Mouse (Mus musculus) forebrain, embryonic 12.5 days (tissue): ENCODE data around the gene F8a. TPM values are rescaled to one million over a fixed set of nuclear protein-coding genes. Genes with fewer than 3 reads are reported as not detected.
"Not testable (repeated sequence)": the region's sequence is repeated elsewhere in the genome, so short reads cannot be mapped to it uniquely, and the experiment has no call there.

ENCODE experiments used
- ATAC-seq: fragments of 200-750 bp; cut with Nextera tagmentation; 2 replicates; pipeline ENCODE4 v1.8.0; 2017; ENCODE audit warnings: moderate TSS enrichment; ENCODE audit not compliant: low FRiP score
- H3K27ac ChIP-seq: fragments of 300-500 bp; sonication (generic); 2 replicates; pipeline ENCODE4 v1.5.1; 2016; ENCODE audit warnings: mild to moderate bottlenecking
- H3K27me3 ChIP-seq: fragments of 300-500 bp; sonication (generic); 2 replicates; pipeline ENCODE4 v1.6.1; 2016; ENCODE audit warnings: mild to moderate bottlenecking
- H3K36me3 ChIP-seq: fragments of 300-500 bp; sonication (generic); replicated peaks from 2 replicates; pipeline ENCODE4 v1.6.1; 2016; ENCODE audit warnings: mild to moderate bottlenecking
- H3K4me1 ChIP-seq: fragments of 300-500 bp; sonication (generic); 2 replicates; pipeline ENCODE4 v1.6.1; 2016
- H3K4me2 ChIP-seq: fragments of 300-500 bp; sonication (generic); 2 replicates; pipeline ENCODE4 v1.6.1; 2016; ENCODE audit warnings: mild to moderate bottlenecking, moderate library complexity
- H3K4me3 ChIP-seq: fragments of 300-500 bp; sonication (generic); replicated peaks from 2 replicates; pipeline ENCODE4 v1.5.1; 2016; ENCODE audit warnings: mild to moderate bottlenecking
- H3K9ac ChIP-seq: fragments of 300-500 bp; sonication (generic); 2 replicates; pipeline ENCODE4 v1.6.1; 2016; ENCODE audit warnings: mild to moderate bottlenecking
- H3K9me3 ChIP-seq: fragments of 300-500 bp; sonication (generic); 2 replicates; pipeline ENCODE4 v1.6.1; 2016
- WGBS: fragments of 180-500 bp; shearing (Covaris S2); methylation state at CpG from one replicate; pipeline ENCODE4 v1.1.7; 2016; 5-methylcytosine and 5-hydroxymethylcytosine counted together
- polyA plus RNA-seq: library from polyadenylated mRNA; unstranded; fragments of >200 nt; fragmentation: Nextera tagmentation; extraction: Ambion mirVana; gene quantifications from 2 replicates; pipeline ENCODE4 v1.2.1, GENCODE M21; 2016

Gene F8a
- polyA plus RNA-seq = 20.5 and 22.5 TPM in 2 replicates

- H3K4me1 ChIP-seq = peaks cover 5% of the 10 kb centered on the region; the same call in 1 of the 2 replicates
- 14% methylated on average over 37 of the region's 39 CpGs for WGBS
- peak within 1 kb of the TSS; percentile 64 for H3K4me3 ChIP-seq
- peak within 1 kb of the TSS; percentile 71 for H3K9ac ChIP-seq
- peak within 1 kb of the TSS; percentile 78 for H3K4me2 ChIP-seq
- ATAC-seq = peak; percentile 94
- H3K36me3 ChIP-seq = no peaks in the 10 kb centered on the region
- peak within 1 kb of the TSS; percentile 95 for H3K27ac ChIP-seq
- H3K27me3 ChIP-seq = peaks cover 5% of the 10 kb centered on the region; the same call in 1 of the 2 replicates
- H3K9me3 ChIP-seq = no peaks in the 10 kb centered on the region
Observed at GRCm38 (mm10) chrX:73227914-73228605, at the start of gene F8a. Gene F8a (plus strand): TSS chrX:73228291.

- not testable (repeated sequence) for H3K4me3 ChIP-seq, H3K4me2 ChIP-seq, H3K36me3 ChIP-seq, H3K9me3 ChIP-seq, ATAC-seq, H3K9ac ChIP-seq, H3K27ac ChIP-seq, H3K27me3 ChIP-seq, H3K4me1 ChIP-seq
- WGBS = 74% methylated on average over 11 of the region's 12 CpGs
Observed at GRCm38 (mm10) chrX:73191934-73192333, 36.2 kb upstream of the F8a start, which contains the start of gene Xlr3b. Gene Xlr3b (plus strand): TSS chrX:73192207.

DNA sequence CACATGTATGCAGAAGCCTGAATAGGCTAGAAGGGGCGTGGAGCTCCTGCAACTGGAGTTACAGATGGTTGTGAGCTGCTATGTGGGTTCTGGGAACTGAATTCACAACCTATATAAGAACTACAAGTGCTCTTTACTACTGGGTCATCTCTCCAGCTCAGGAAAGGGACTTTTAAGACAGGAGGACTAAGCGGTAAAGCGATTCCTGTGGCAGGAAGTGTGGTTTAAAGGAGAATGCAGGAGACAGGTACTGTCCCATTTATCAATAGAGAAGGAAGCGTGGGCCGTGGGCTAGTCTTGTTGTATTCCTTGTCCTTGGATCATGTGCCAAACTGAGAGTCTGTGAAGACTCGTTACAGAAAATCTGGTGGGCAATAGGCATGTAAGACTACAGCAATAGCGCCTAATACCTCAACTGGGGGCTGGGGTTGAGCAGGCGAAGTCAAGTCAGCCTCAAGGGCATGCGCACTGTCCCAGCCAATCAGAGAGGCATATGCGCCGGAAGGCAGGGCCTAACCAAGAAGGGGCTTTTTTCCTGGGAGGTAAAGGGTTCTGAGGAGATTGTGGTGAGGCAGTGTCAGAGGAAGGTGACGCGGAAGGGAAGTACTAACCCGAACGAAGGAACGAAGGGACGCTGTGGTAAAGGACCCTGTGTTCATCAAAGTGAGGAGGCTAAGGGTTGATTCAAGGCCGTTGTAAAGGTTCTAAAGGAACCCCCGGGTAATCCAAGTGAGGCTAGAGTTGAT is 14.1 kb upstream of the F8a start, which contains the start of gene Xlr4b:
Gene Xlr4b, plus strand, starts transcription at position 515 of the 746 bp plus-strand sequence.
- H3K9ac ChIP-seq, H3K36me3 ChIP-seq, H3K4me3 ChIP-seq, H3K27ac ChIP-seq, H3K9me3 ChIP-seq, H3K27me3 ChIP-seq, ATAC-seq, H3K4me2 ChIP-seq, H3K4me1 ChIP-seq: not testable (repeated sequence)
- WGBS = 84% methylated on average over 19 of the region's 19 CpGs

- no peak overlapping the region for H3K4me2 ChIP-seq
- no peaks in the 10 kb centered on the region for H3K9me3 ChIP-seq
- peaks cover 5% of the 10 kb centered on the region; the same call in 1 of the 2 replicates for H3K27me3 ChIP-seq
- ATAC-seq = no peak
- H3K4me1 ChIP-seq = peaks cover 5% of the 10 kb centered on the region; the same call in 1 of the 2 replicates
- 42% methylated on average over 1 of the region's 1 CpGs for WGBS
- no peak overlapping the region for H3K4me3 ChIP-seq
- H3K9ac ChIP-seq = no peak overlapping the region
- no peaks in the 10 kb centered on the region for H3K36me3 ChIP-seq
- H3K27ac ChIP-seq = no peak overlapping the region
Observed at GRCm38 (mm10) chrX:73225365-73225764, 2.7 kb upstream of the F8a start.

DNA sequence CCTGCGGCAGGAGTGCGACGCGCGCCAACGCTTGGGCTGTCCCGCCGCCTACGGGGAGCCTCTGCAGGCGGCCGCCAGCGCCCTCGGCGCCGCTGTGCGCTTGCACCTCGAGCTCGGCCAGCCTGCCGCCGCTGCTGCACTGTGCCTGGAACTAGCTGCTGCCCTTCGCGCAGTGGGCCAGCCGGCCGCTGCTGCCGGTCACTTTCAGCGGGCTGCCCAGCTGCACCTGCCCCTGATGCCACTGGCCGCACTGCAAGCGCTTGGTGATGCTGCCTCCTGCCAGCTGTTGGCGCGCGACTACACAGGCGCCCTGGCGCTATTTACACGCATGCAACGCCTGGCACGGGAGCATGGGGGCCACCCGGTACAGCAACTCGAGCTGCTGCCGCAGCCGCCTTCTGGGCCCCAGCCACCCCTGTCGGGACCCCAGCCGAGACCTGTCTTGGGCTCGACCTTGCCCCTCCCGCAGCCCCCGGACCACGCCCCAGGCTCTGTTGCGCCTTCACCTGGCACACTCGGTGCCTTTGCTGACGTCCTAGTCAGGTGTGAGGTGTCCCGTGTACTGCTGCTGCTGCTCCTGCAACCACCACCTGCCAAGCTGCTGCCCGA is 619 bp downstream of the F8a start:
- ATAC-seq = peak; percentile 62
- Histone ChIP-seq H3K4me2 (peak overlapping the region; percentile 78), H3K27ac (peak overlapping the region; percentile 95), H3K27me3 (peaks cover 5% of the 10 kb centered on the region; the same call in 1 of the 2 replicates), H3K9me3 (no peaks in the 10 kb centered on the region), H3K4me3 (peak overlapping the region; percentile 64), H3K36me3 (no peaks in the 10 kb centered on the region), H3K9ac (peak overlapping the region; percentile 71), H3K4me1 (peaks cover 5% of the 10 kb centered on the region; the same call in 1 of the 2 replicates)
- 16% methylated on average over 42 of the region's 51 CpGs for WGBS

DNA sequence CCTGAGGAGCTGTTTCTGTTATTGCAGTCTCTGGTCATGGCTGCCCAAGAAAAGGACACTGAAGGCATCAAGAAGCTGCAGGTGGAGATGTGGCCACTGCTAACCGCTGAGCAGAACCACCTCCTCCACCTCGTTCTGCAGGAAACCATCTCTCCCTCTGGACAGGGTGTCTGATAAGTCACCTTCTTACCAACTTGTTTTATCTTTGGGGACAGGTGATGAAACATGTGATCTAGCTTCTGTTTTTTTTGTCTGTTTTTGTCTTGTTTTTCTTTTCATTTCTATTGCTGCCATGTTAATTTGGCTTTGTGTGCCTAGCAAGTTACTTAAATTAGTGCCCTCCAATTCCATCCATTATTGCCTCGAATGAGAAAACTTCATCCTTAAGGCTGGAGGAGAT is 1.2 kb downstream of the F8a start:
- H3K9ac ChIP-seq = peak overlapping the region; percentile 71
- peak overlapping the region; percentile 64 for H3K4me3 ChIP-seq
- H3K36me3 ChIP-seq = no peaks in the 10 kb centered on the region
- H3K4me2 ChIP-seq = peak overlapping the region; percentile 78
- peaks cover 5% of the 10 kb centered on the region; the same call in 1 of the 2 replicates for H3K27me3 ChIP-seq
- H3K4me1 ChIP-seq = peaks cover 5% of the 10 kb centered on the region; the same call in 1 of the 2 replicates
- 39% methylated on average over 3 of the region's 3 CpGs for WGBS
- no peaks in the 10 kb centered on the region for H3K9me3 ChIP-seq
- H3K27ac ChIP-seq = peak overlapping the region; percentile 95; the same call in 1 of the 2 replicates
- ATAC-seq = no peak

GRCm38 (mm10) chrX:73242821-73243325 is 14.8 kb downstream of the F8a start, which contains the start of gene Xlr4c:
Gene Xlr4c (minus strand): TSS chrX:73243130.
- not testable (repeated sequence) for H3K36me3 ChIP-seq, H3K9ac ChIP-seq, H3K4me2 ChIP-seq, H3K27ac ChIP-seq, H3K4me1 ChIP-seq, ATAC-seq, H3K4me3 ChIP-seq, H3K9me3 ChIP-seq, H3K27me3 ChIP-seq
- WGBS = 88% methylated on average over 13 of the region's 14 CpGs

GRCm38 (mm10) chrX:73262428-73262827 is 34.3 kb downstream of the F8a start:
- H3K27me3 ChIP-seq, ATAC-seq, H3K36me3 ChIP-seq, H3K27ac ChIP-seq, H3K4me2 ChIP-seq, H3K9me3 ChIP-seq, H3K4me1 ChIP-seq, H3K9ac ChIP-seq, H3K4me3 ChIP-seq: not testable (repeated sequence)
- 70% methylated on average over 1 of the region's 2 CpGs for WGBS

DNA sequence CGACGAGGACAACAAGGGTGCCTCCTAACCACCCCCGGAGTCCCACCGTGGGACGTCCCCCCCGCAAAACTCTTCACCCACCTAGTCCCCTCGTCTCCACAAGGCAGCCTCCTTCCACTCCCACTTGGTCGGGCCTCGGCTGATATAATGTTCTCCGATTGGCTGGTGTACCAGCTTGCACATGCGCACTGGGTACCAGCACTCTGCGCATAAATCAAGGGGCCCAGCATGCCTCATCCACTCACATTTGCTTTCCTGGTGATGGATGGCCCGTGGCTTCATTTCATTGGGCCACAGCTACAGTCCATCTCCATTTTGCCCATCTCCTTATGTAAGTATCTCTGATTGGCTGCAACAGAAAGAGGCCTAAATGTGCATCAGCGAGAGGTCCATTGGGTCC is 37.2 kb downstream of the F8a start, which contains the start of gene Xlr3c:
Gene Xlr3c, minus strand, starts transcription at position 121 of the 400 bp plus-strand sequence.
- H3K9me3 ChIP-seq, H3K27me3 ChIP-seq, ATAC-seq, H3K4me1 ChIP-seq, H3K9ac ChIP-seq, H3K36me3 ChIP-seq, H3K4me3 ChIP-seq, H3K4me2 ChIP-seq, H3K27ac ChIP-seq: not testable (repeated sequence)
- WGBS = 89% methylated on average over 14 of the region's 14 CpGs

Other genes with a start within 250 kb of the F8a start
- gene Zfp185, start 241.0 kb upstream of the F8a start, polyA plus RNA-seq = 2.4 and 3.3 TPM in 2 replicates
- not detected in 2 replicates for gene Pnma5, start 191.2 kb upstream of the F8a start, polyA plus RNA-seq
- gene Pnma3, start 163.5 kb upstream of the F8a start, polyA plus RNA-seq = 0.99 and 1.0 TPM in 2 replicates
- 0.18 and 0.72 TPM in 2 replicates for gene Xlr4a, start 145.8 kb upstream of the F8a start, polyA plus RNA-seq
- gene Xlr3a, start 131.2 kb upstream of the F8a start, polyA plus RNA-seq = 2.7 and 3.3 TPM in 2 replicates
- gene Gm14685, start 111.2 kb upstream of the F8a start, polyA plus RNA-seq = 0.31 TPM in 1 of 2 replicates, not detected in the other
- not detected in 2 replicates for gene Xlr5b, start 79.5 kb upstream of the F8a start, polyA plus RNA-seq
- 0.45 TPM in 1 of 2 replicates, not detected in the other for gene DXBay18, start 78.8 kb upstream of the F8a start, polyA plus RNA-seq
- gene Spin2d, start 51.3 kb upstream of the F8a start, polyA plus RNA-seq = not detected in 2 replicates
- gene Xlr3b, start 36.1 kb upstream of the F8a start, polyA plus RNA-seq = 13.6 and 14.0 TPM in 2 replicates
- 0.28 and 0.93 TPM in 2 replicates for gene Xlr4b, start 14.0 kb upstream of the F8a start, polyA plus RNA-seq
- gene Xlr4c, start 14.8 kb downstream of the F8a start, polyA plus RNA-seq = 0.20 TPM in 1 of 2 replicates, not detected in the other
- gene Xlr3c, start 37.1 kb downstream of the F8a start, polyA plus RNA-seq = 0.23 TPM in 1 of 2 replicates, not detected in the other
- not detected in 2 replicates for gene Xlr5a, start 64.7 kb downstream of the F8a start, polyA plus RNA-seq
- gene Xlr5c, start 64.7 kb downstream of the F8a start, polyA plus RNA-seq = not detected in 2 replicates
- not detected in 2 replicates for gene Gm45015, start 108.5 kb downstream of the F8a start, polyA plus RNA-seq
- gene Zfp275, start 114.3 kb downstream of the F8a start, polyA plus RNA-seq = 20.7 and 22.1 TPM in 2 replicates
- gene Gm18336, start 170.4 kb downstream of the F8a start, polyA plus RNA-seq = not detected in 2 replicates
- gene Zfp92, start 182.8 kb downstream of the F8a start, polyA plus RNA-seq = 0.17 and 0.22 TPM in 2 replicates
- not detected in 2 replicates for gene Trex2, start 207.1 kb downstream of the F8a start, polyA plus RNA-seq
- gene Haus7, start 230.8 kb downstream of the F8a start, polyA plus RNA-seq = 68.2 and 72.9 TPM in 2 replicates